Mouse (Mus musculus) myocyte (in vitro differentiated cells): ENCODE results near the gene Tulp1. TPM values are rescaled to one million over a fixed set of nuclear protein-coding genes. Genes with fewer than 3 reads are reported as not detected.

Experiments
- H3K27me3 ChIP-seq: one replicate; pipeline ENCODE4 v1.6.1; 2011; ENCODE audit not compliant: control insufficient read depth, insufficient read depth, insufficient read length
- H3K36me3 ChIP-seq: one replicate; pipeline ENCODE4 v1.6.1; 2011; ENCODE audit not compliant: control insufficient read depth, insufficient read depth
- H3K4me2 ChIP-seq: one replicate; pipeline ENCODE4 v1.6.1; 2011; ENCODE audit warnings: low read depth, control low read depth
- H3K4me3 ChIP-seq: one replicate; pipeline ENCODE4 v1.5.1; 2011; ENCODE audit warnings: mild to moderate bottlenecking, control low read depth, moderate library complexity
- H3K79me2 ChIP-seq: one replicate; pipeline ENCODE4 v1.6.1; 2011; ENCODE audit not compliant: control insufficient read depth, insufficient read depth
- H3ac ChIP-seq: one replicate; pipeline ENCODE4 v1.6.1; 2011; ENCODE audit not compliant: control insufficient read depth, insufficient read length
- CEBPB ChIP-seq: IDR thresholded peaks from 2 replicates; pipeline ENCODE4 v1.6.1; 2011; ENCODE audit warnings: mild to moderate bottlenecking, moderate library complexity; ENCODE audit not compliant: poor library complexity, insufficient read depth, severe bottlenecking
- E2F4 ChIP-seq: IDR thresholded peaks from one replicate; pipeline ENCODE4 v1.6.1; 2011; ENCODE audit warnings: mild to moderate bottlenecking, control low read depth, moderate library complexity; ENCODE audit not compliant: insufficient read depth
- MAX ChIP-seq: IDR thresholded peaks from one replicate; pipeline ENCODE4 v1.6.1; 2011; ENCODE audit warnings: low read depth, mild to moderate bottlenecking, control low read depth
- MYOD1 ChIP-seq, 3 experiments: IDR thresholded peaks; one replicate each; pipeline ENCODE4 v1.6.1; 2011; ENCODE audit warnings: control low read depth in 2 of 3, low read depth in 2 of 3, mild to moderate bottlenecking in 2 of 3, moderate library complexity in 1 of 3; ENCODE audit not compliant: insufficient read length in 2 of 3, control insufficient read depth in 1 of 3
- MYOG ChIP-seq, 3 experiments: IDR thresholded peaks; one replicate each; pipeline ENCODE4 v1.6.1; 2011; ENCODE audit warnings: control low read depth in 2 of 3, low read depth in 2 of 3, mild to moderate bottlenecking in 2 of 3; ENCODE audit not compliant: insufficient read length in 2 of 3, control insufficient read depth in 1 of 3, insufficient read depth in 1 of 3
- POLR2A ChIP-seq: IDR thresholded peaks from one replicate; pipeline ENCODE4 v1.6.1; 2011; ENCODE audit warnings: low read depth, mild to moderate bottlenecking, control low read depth, moderate library complexity; ENCODE audit not compliant: insufficient read length
- POLR2AphosphoS2 ChIP-seq: IDR thresholded peaks from one replicate; pipeline ENCODE4 v1.6.1; 2011; ENCODE audit warnings: low read depth, control low read depth; ENCODE audit not compliant: insufficient read length
- REST ChIP-seq: IDR thresholded peaks from one replicate; pipeline ENCODE4 v1.6.1; 2011; ENCODE audit warnings: mild to moderate bottlenecking, control low read depth, moderate library complexity; ENCODE audit not compliant: insufficient read depth, insufficient read length
- SRF ChIP-seq: IDR thresholded peaks from one replicate; pipeline ENCODE4 v1.6.1; 2011; ENCODE audit warnings: low read depth; ENCODE audit not compliant: control insufficient read depth, insufficient read length
- TCF12 ChIP-seq: IDR thresholded peaks from one replicate; pipeline ENCODE4 v1.6.1; 2011; ENCODE audit warnings: mild to moderate bottlenecking, control low read depth; ENCODE audit not compliant: poor library complexity, insufficient read depth, severe bottlenecking
- TCF3 ChIP-seq: IDR thresholded peaks from one replicate; pipeline ENCODE4 v1.6.1; 2011; ENCODE audit warnings: low read depth, control low read depth; ENCODE audit not compliant: insufficient read length
- USF1 ChIP-seq: IDR thresholded peaks from one replicate; pipeline ENCODE4 v1.6.1; 2011; ENCODE audit warnings: low read depth, mild to moderate bottlenecking, control low read depth, moderate library complexity
- polyA plus RNA-seq: library from polyadenylated mRNA; unstranded; fragments of >200 nt; fragmentation: generic; extraction: Trizol; gene quantifications from one replicate; pipeline ENCODE4 v1.2.1, GENCODE M21; 2012; ENCODE audit warnings: missing spikeins

Gene Tulp1
- polyA plus RNA-seq, 1 experiment: not detected

DNA sequence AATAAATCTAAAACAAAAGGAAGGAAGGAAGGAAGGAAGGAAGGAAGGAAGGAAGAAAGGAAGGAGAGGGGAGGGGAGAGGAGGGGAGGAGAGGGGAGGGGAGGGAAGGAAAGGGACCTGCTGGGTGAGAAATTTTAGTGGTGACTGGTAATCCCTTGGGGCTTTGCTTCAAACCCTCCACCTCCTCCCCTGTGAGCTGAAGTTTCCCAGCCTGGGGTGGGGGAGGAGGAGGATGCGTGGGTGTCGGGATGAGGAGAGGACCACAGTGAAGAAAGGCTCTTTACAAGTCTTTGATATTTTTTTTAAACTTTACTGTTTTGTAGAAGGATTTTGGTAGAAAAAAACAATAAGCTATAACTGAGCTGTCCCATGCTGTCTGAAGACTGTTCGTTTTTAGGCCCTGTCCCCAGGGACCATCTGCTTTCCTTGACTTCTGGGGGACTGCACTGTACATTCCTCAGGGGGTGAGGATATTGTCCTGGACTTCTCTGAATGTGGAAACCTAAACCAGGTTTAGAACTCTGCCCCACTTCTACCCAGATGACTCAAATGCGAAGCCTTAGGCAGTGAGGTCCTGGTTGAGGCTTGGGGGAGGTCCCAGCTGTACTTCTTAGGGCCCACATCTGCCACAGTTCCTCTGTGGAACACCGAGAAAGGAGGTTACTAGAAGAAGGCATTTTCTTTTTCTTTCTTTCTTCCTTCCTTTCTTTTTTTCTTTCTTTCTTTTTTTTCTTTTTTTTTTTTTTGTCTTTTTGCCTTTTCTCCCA is 53.5 kb downstream of the Tulp1 start:
- Histone ChIP-seq H3K27me3 (no peaks in the 10 kb centered on the region), H3K36me3 (no peaks in the 10 kb centered on the region), H3K4me2 (peak overlapping the region; percentile 77), H3K4me3 (no peak overlapping the region), H3ac (no peak overlapping the region), H3K79me2 (peaks cover 15% of the 10 kb centered on the region)
- no peak for TF ChIP-seq MAX
- no peak for TF ChIP-seq POLR2AphosphoS2
- no peak for TF ChIP-seq E2F4
- no peak for TF ChIP-seq TCF12
- TF ChIP-seq USF1: no peak
- no peak for TF ChIP-seq REST
- no peak for TF ChIP-seq SRF
- no peak for TF ChIP-seq POLR2A
- no peak for TF ChIP-seq CEBPB
- no peak for TF ChIP-seq MYOD1 (IDR thresholded peaks at IDR 0.05; ENCODE audit: control insufficient read depth in 1 of 3, insufficient read length in 2 of 3, low read depth in 2 of 3)
- no peak for TF ChIP-seq MYOG (IDR thresholded peaks at IDR 0.05; ENCODE audit: control insufficient read depth in 1 of 3, insufficient read depth in 1 of 3, insufficient read length in 2 of 3, low read depth in 2 of 3)
- no peak for TF ChIP-seq TCF3

- Histone ChIP-seq H3K36me3 (no peaks in the 10 kb centered on the region), H3K4me3 (no peak overlapping the region), H3K79me2 (peaks cover 15% of the 10 kb centered on the region), H3K4me2 (no peak overlapping the region), H3K27me3 (no peaks in the 10 kb centered on the region), H3ac (no peak overlapping the region)
- TF ChIP-seq USF1 (no peak), E2F4 (no peak), MYOG (IDR thresholded peaks at IDR 0.05; ENCODE audit: control insufficient read depth in 1 of 3, insufficient read depth in 1 of 3, insufficient read length in 2 of 3, low read depth in 2 of 3) (no peak), POLR2AphosphoS2 (no peak), REST (no peak), TCF3 (no peak), MAX (no peak), TCF12 (no peak), SRF (no peak), POLR2A (no peak), MYOD1 (IDR thresholded peaks at IDR 0.05; ENCODE audit: control insufficient read depth in 1 of 3, insufficient read length in 2 of 3, low read depth in 2 of 3) (no peak), CEBPB (no peak)
These were observed 54.2 kb downstream of the Tulp1 start for GRCm38 (mm10) chr17:28310831-28311230.

DNA sequence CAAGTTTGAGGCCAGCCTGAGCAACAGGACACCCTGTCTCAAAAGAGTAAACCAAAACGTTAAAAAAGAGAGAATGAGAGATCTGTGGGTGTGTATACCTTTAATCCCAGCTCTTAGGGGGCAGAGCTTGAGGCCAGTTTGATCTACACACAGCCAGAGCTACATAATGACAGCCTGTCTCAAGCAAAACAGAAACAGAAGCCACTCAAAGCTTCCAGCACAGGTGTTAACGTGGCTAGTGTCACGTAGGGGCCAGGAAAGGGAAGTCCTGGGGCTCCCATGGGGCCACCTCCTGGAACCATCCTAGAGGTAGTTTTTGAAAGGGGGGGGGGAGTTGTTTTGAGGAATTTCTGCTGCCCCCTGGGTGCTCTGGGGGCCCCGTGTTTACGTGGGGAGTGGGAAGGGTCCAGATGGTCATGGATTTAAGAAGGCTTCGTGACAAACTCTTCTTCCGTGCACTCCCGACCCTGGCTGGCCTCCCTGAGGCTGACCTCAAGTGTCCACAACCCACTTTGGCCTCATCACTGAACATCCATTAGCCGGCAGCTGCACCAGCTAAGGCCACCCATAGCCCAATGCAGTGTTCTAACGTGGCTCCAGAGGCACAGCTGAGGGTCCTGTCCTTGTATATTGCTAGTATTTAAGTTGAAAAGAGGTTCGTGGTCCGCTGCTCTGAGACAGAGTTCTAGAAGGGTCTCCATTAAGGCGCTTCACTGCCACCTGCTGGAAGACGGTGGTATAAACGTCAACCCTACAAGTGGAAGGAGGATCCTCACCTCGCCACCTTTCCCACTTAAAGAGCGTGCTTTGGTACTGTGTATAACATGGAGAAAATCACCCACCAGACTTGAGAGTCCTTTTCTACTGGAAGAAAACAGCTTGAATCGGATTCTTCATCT is 56.5 kb downstream of the Tulp1 start:
- Histone ChIP-seq H3K36me3 (no peaks in the 10 kb centered on the region), H3K27me3 (no peaks in the 10 kb centered on the region), H3K79me2 (no peaks in the 10 kb centered on the region), H3K4me3 (no peak overlapping the region), H3ac (no peak overlapping the region), H3K4me2 (peak overlapping the region; percentile 75)
- no peak for TF ChIP-seq SRF
- TF ChIP-seq USF1: no peak

- no peak overlapping the region for H3K4me2 ChIP-seq
- TF ChIP-seq POLR2AphosphoS2 (no peak), REST (no peak), USF1 (no peak), POLR2A (no peak), CEBPB (no peak), MAX (no peak), TCF3 (no peak), SRF (no peak), E2F4 (no peak), MYOD1 (IDR thresholded peaks at IDR 0.05; ENCODE audit: control insufficient read depth in 1 of 3, insufficient read length in 2 of 3, low read depth in 2 of 3) (no peak), MYOG (IDR thresholded peaks at IDR 0.05; ENCODE audit: control insufficient read depth in 1 of 3, insufficient read depth in 1 of 3, insufficient read length in 2 of 3, low read depth in 2 of 3) (no peak), TCF12 (no peak)
- no peaks in the 10 kb centered on the region for H3K79me2 ChIP-seq
- H3K36me3 ChIP-seq: no peaks in the 10 kb centered on the region
- no peaks in the 10 kb centered on the region for H3K27me3 ChIP-seq
- no peak overlapping the region for H3K4me3 ChIP-seq
- no peak overlapping the region for H3ac ChIP-seq
These were observed 59.9 kb downstream of the Tulp1 start for GRCm38 (mm10) chr17:28305172-28305571.

Other genes starting within 250 kb of the Tulp1 start
- 0.02 TPM for gene Scube3, start 223.1 kb downstream of the Tulp1 start, polyA plus RNA-seq
- gene Zfp523, start 188.1 kb downstream of the Tulp1 start, polyA plus RNA-seq: 32.8 TPM
- gene Def6, start 157.4 kb downstream of the Tulp1 start, polyA plus RNA-seq: 3.4 TPM
- gene Ppard, start 132.5 kb downstream of the Tulp1 start, polyA plus RNA-seq: 32.6 TPM
- gene Fance, start 51.7 kb downstream of the Tulp1 start, polyA plus RNA-seq: 28.5 TPM
- 2,984 TPM for gene Rpl10a, start 36.8 kb downstream of the Tulp1 start, polyA plus RNA-seq
- gene Tead3, start 14.4 kb downstream of the Tulp1 start, polyA plus RNA-seq: 20.1 TPM
- gene Fkbp5, start 152.3 kb upstream of the Tulp1 start, polyA plus RNA-seq: 11.6 TPM
- gene Armc12, start 165.6 kb upstream of the Tulp1 start, polyA plus RNA-seq: not detected
- gene Clpsl2, start 184.2 kb upstream of the Tulp1 start, polyA plus RNA-seq: not detected
- gene Clps, start 195.5 kb upstream of the Tulp1 start, polyA plus RNA-seq: not detected
- gene Lhfpl5, start 210.4 kb upstream of the Tulp1 start, polyA plus RNA-seq: 0.04 TPM